Mouse (Mus musculus) left cerebral cortex, postnatal 14 days (tissue): ENCODE measurements around the gene Xrcc5. TPM values are rescaled to one million over a fixed set of nuclear protein-coding genes. Genes with fewer than 3 reads are reported as not detected.

Experiments
- DNase-seq, 2 experiments: peaks; one replicate each; pipeline ENCODE4 v3.0.0; 2021 to 2022; ENCODE audit warnings: low spot score in 2 of 2, mixed read lengths in 1 of 2
- intact Hi-C: fragments of 180-260 bp; cut with DNase I; formaldehyde crosslinking; loops from one replicate; pipeline ENCODE4 v1.15.1; 2025
- long read RNA-seq, 2 experiments: library from polyadenylated mRNA; stranded (forward); transcript quantifications; one replicate each; pipeline ENCODE4 v2.0.0; 2021
- total RNA-seq, 2 experiments: library from RNA; stranded (reverse); gene quantifications; 2 replicates each; pipeline ENCODE4 v1.2.3; 2021

Gene Xrcc5
- 10 to 100 TPM; 11.2 to 12.5 TPM for total RNA-seq
- long read RNA-seq, experiment 1, partial matches to known transcripts, result 0 of 4 reads
- long read RNA-seq, experiment 1, other reads (novel, unspliced or antisense), result 1 of 4 reads
- long read RNA-seq, experiment 2, partial matches to known transcripts, result 1 of 6 reads
- long read RNA-seq, experiment 2, other reads (novel, unspliced or antisense), result 3 of 6 reads

GRCm38 (mm10) chr1:72307317-72307798, at the start of gene Xrcc5:
TSS of gene Xrcc5 (plus strand) at chr1:72307421.
- intact Hi-C loops, result loop anchor here (5.0 kb wide), 5 partner anchors 230 to 550 kb away; partner anchors contain the start of genes March4, Rpl37a and Smarcal1
- DNase-seq, result peak; percentile 95 to 96

GRCm38 (mm10) chr1:72263099-72263498, 44.1 kb upstream of the Xrcc5 start:
- intact Hi-C loops, result no loop called here
- no peak for DNase-seq

GRCm38 (mm10) chr1:72278085-72278484, 29.1 kb upstream of the Xrcc5 start:
- intact Hi-C loops, result no loop called here
- peak in 1 of 2 experiments; percentile 16 for DNase-seq

- intact Hi-C loops, result no loop called here
- DNase-seq, result no peak
Observed at GRCm38 (mm10) chr1:72282604-72283003, 24.6 kb upstream of the Xrcc5 start.

- intact Hi-C loops, result no loop called here
- DNase-seq, result peak; percentile 92 to 93
Observed at GRCm38 (mm10) chr1:72283992-72284485, 23.2 kb upstream of the Xrcc5 start, which contains the start of the genes Pecr and Tmem169. TSS of gene Pecr (minus strand) at chr1:72284314. TSS of gene Tmem169 (plus strand) at chr1:72284369.

GRCm38 (mm10) chr1:72284539-72284938, 22.7 kb upstream of the Xrcc5 start:
- intact Hi-C loops, result no loop called here
- DNase-seq, result peak in 1 of 2 experiments; percentile 23

- DNase-seq, result no peak
- intact Hi-C loops, result no loop called here
Observed at GRCm38 (mm10) chr1:72286904-72287303, 20.3 kb upstream of the Xrcc5 start.

GRCm38 (mm10) chr1:72287893-72288292, 19.3 kb upstream of the Xrcc5 start:
- no peak for DNase-seq
- intact Hi-C loops, result no loop called here

GRCm38 (mm10) chr1:72288527-72289150, 18.6 kb upstream of the Xrcc5 start:
- DNase-seq, result no peak
- intact Hi-C loops, result no loop called here

GRCm38 (mm10) chr1:72290896-72291295, 16.3 kb upstream of the Xrcc5 start:
- DNase-seq, result no peak
- intact Hi-C loops, result no loop called here

GRCm38 (mm10) chr1:72291421-72291820, 15.8 kb upstream of the Xrcc5 start:
- DNase-seq, result no peak
- intact Hi-C loops, result no loop called here

- intact Hi-C loops, result no loop called here
- DNase-seq, result no peak
Observed at GRCm38 (mm10) chr1:72291925-72292324, 15.3 kb upstream of the Xrcc5 start.

GRCm38 (mm10) chr1:72293869-72294663, 13.2 kb upstream of the Xrcc5 start:
- no peak for DNase-seq
- intact Hi-C loops, result no loop called here

GRCm38 (mm10) chr1:72295746-72296145, 11.5 kb upstream of the Xrcc5 start:
- DNase-seq, result peak in 1 of 2 experiments; percentile 45
- intact Hi-C loops, result no loop called here

- intact Hi-C loops, result no loop called here
- no peak for DNase-seq
Observed at GRCm38 (mm10) chr1:72301845-72302244, 5.4 kb upstream of the Xrcc5 start.

GRCm38 (mm10) chr1:72306241-72306640, 980 bp upstream of the Xrcc5 start:
- DNase-seq, result no peak
- intact Hi-C loops, result loop anchor here (5.0 kb wide), 5 partner anchors 231 to 551 kb away; partner anchors contain the start of genes March4, Rpl37a and Smarcal1

- intact Hi-C loops, result loop anchor here (5.0 kb wide), 5 partner anchors 231 to 551 kb away; partner anchors contain the start of genes March4, Rpl37a and Smarcal1
- peak; percentile 49 to 60 for DNase-seq
Observed at GRCm38 (mm10) chr1:72306679-72307181, 491 bp upstream of the Xrcc5 start.

- intact Hi-C loops, result loop anchor here (5.0 kb wide), 5 partner anchors 228 to 548 kb away; partner anchors contain the start of genes March4, Rpl37a and Smarcal1
- no peak for DNase-seq
Observed at GRCm38 (mm10) chr1:72308919-72309318, 1.7 kb downstream of the Xrcc5 start.

GRCm38 (mm10) chr1:72309744-72310424, 2.7 kb downstream of the Xrcc5 start:
- intact Hi-C loops, result loop anchor here (5.0 kb wide), 5 partner anchors 227 to 547 kb away; partner anchors contain the start of genes March4, Rpl37a and Smarcal1
- DNase-seq, result no peak
